Mouse (Mus musculus): Measurements from ENCODE around the gene Aqp3. TPM values are rescaled to one million over a fixed set of nuclear protein-coding genes. Genes with fewer than 3 reads are reported as not detected.

Gene Aqp3
- total RNA-seq, 2 experiments from 2014 or later = not detected

Other genes with a start within 250 kb of the Aqp3 start
- gene B4galt1, start 244.2 kb downstream of the Aqp3 start, total RNA-seq (2021) = 10 to 100 TPM; 28.1 to 29.9 TPM
- gene Spink4, start 178.1 kb downstream of the Aqp3 start, total RNA-seq (2021) = not detected
- gene Bag1, start 149.9 kb downstream of the Aqp3 start, total RNA-seq (2021) = 100 to 1,000 TPM; 185 to 205 TPM
- gene Chmp5, start 149.8 kb downstream of the Aqp3 start, total RNA-seq (2021) = 10 to 100 TPM; 21.2 to 21.6 TPM
- 10 to 100 TPM; 17.3 to 21.8 TPM for gene Nfx1, start 127.3 kb downstream of the Aqp3 start, total RNA-seq (2021)
- 10 to 100 TPM; 10.5 to 10.8 TPM for gene Aqp7, start 50.0 kb downstream of the Aqp3 start, total RNA-seq (2021)
- gene Nol6, start 26.3 kb upstream of the Aqp3 start, total RNA-seq (2021) = 10 to 100 TPM; 13.9 to 15.4 TPM
- gene Ube2r2, start 37.6 kb upstream of the Aqp3 start, total RNA-seq (2021) = 100 to 1,000 TPM; 122 to 145 TPM
- gene Ubap2, start 177.0 kb upstream of the Aqp3 start, total RNA-seq (2021) = 10 to 100 TPM; 86.8 to 88.5 TPM
- gene Dcaf12, start 216.7 kb upstream of the Aqp3 start, total RNA-seq (2021) = 10 to 100 TPM; 23.9 to 27.4 TPM

Data from gastrocnemius, postnatal 36 days (tissue).